Mouse (Mus musculus) retina, embryonic 14.5 days (tissue): ENCODE measurements at regions not wholly inside any gene's neighbourhood (a gene's known extent, or its start where the extent isn't known, plus 50 kb on each side); places are given as distances from the start of the nearest gene placed in this dataset.
"Not testable (repeated sequence)": the region's sequence is repeated elsewhere in the genome, so short reads cannot be mapped to it uniquely, and the experiment has no call there.

Experiments
- DNase-seq: peaks from one replicate; pipeline ENCODE4 v3.0.0-alpha.2; 2015; ENCODE audit warnings: low spot score

GRCm38 (mm10) chr16:20047356-20047755 is 50.0 kb upstream of the Klhl24 start:
- no peak for DNase-seq

- DNase-seq: not testable (repeated sequence)
Measured at GRCm38 (mm10) chr16:20035166-20035565, 52.3 kb upstream of the Klhl6 start.

- peak; percentile 15 for DNase-seq
Measured at GRCm38 (mm10) chr16:20032328-20033081, 49.7 kb upstream of the Klhl6 start.
